Mouse (Mus musculus) gastrocnemius, adult 18-20 months (tissue): ENCODE data around the gene Ralgapa1. TPM values are rescaled to one million over a fixed set of nuclear protein-coding genes. Genes with fewer than 3 reads are reported as not detected.
"Not testable (repeated sequence)": the region's sequence is repeated elsewhere in the genome, so short reads cannot be mapped to it uniquely, and the experiment has no call there.

Source experiments
- DNase-seq: peaks from one replicate; pipeline ENCODE4 v3.0.0; 2021; ENCODE audit warnings: low spot score
- total RNA-seq, 2 experiments: library from RNA; stranded (reverse); gene quantifications; 2 replicates each; pipeline ENCODE4 v1.2.3; 2021

Gene Ralgapa1
- total RNA-seq, 2 experiments from 2014 or later, result 41.5 to 41.9 TPM

GRCm38 (mm10) chr12:55801131-55801530 is 19.8 kb downstream of the Ralgapa1 start:
- no peak for DNase-seq

GRCm38 (mm10) chr12:55800144-55800543 is 20.8 kb downstream of the Ralgapa1 start:
- no peak for DNase-seq

- DNase-seq, result no peak
Measured at GRCm38 (mm10) chr12:55798745-55799144, 22.2 kb downstream of the Ralgapa1 start.

GRCm38 (mm10) chr12:55797103-55797502 is 23.9 kb downstream of the Ralgapa1 start:
- DNase-seq, result no peak

- not testable (repeated sequence) for DNase-seq
Measured at GRCm38 (mm10) chr12:55794485-55794884, 26.5 kb downstream of the Ralgapa1 start.

- DNase-seq, result no peak
Measured at GRCm38 (mm10) chr12:55785252-55785651, 35.7 kb downstream of the Ralgapa1 start.

- no peak for DNase-seq
Measured at GRCm38 (mm10) chr12:55782662-55783061, 38.3 kb downstream of the Ralgapa1 start.

GRCm38 (mm10) chr12:55778301-55778700 is 42.7 kb downstream of the Ralgapa1 start:
- peak; percentile 32 for DNase-seq

GRCm38 (mm10) chr12:55777356-55777755 is 43.6 kb downstream of the Ralgapa1 start:
- DNase-seq, result no peak

- no peak for DNase-seq
Measured at GRCm38 (mm10) chr12:55774316-55774715, 46.7 kb downstream of the Ralgapa1 start.

- DNase-seq, result no peak
Measured at GRCm38 (mm10) chr12:55720319-55720718, 100.6 kb downstream of the Ralgapa1 start.

GRCm38 (mm10) chr12:55705881-55706280 is 115.1 kb downstream of the Ralgapa1 start:
- DNase-seq, result no peak

- DNase-seq, result no peak
Measured at GRCm38 (mm10) chr12:55666699-55667098, 154.3 kb downstream of the Ralgapa1 start.

GRCm38 (mm10) chr12:55663194-55663593 is 157.8 kb downstream of the Ralgapa1 start:
- DNase-seq, result not testable (repeated sequence)

GRCm38 (mm10) chr12:55648011-55648525 is 172.9 kb downstream of the Ralgapa1 start:
- no peak for DNase-seq

GRCm38 (mm10) chr12:55626711-55627110 is 194.3 kb downstream of the Ralgapa1 start:
- DNase-seq, result no peak

GRCm38 (mm10) chr12:55623254-55623653 is 197.7 kb downstream of the Ralgapa1 start:
- DNase-seq, result no peak

- no peak for DNase-seq
Measured at GRCm38 (mm10) chr12:55622615-55623245, 198.2 kb downstream of the Ralgapa1 start.

GRCm38 (mm10) chr12:55620321-55620720 is 200.6 kb downstream of the Ralgapa1 start:
- no peak for DNase-seq

- DNase-seq, result no peak
Measured at GRCm38 (mm10) chr12:55610812-55611211, 210.2 kb downstream of the Ralgapa1 start.

- no peak for DNase-seq
Measured at GRCm38 (mm10) chr12:55607902-55608301, 213.1 kb downstream of the Ralgapa1 start.

GRCm38 (mm10) chr12:55604411-55604810 is 216.6 kb downstream of the Ralgapa1 start:
- DNase-seq, result no peak

- no peak for DNase-seq
Measured at GRCm38 (mm10) chr12:55600503-55600994, 220.4 kb downstream of the Ralgapa1 start.
